Mouse (Mus musculus): ENCODE data around the gene Gpr183.

DNA sequence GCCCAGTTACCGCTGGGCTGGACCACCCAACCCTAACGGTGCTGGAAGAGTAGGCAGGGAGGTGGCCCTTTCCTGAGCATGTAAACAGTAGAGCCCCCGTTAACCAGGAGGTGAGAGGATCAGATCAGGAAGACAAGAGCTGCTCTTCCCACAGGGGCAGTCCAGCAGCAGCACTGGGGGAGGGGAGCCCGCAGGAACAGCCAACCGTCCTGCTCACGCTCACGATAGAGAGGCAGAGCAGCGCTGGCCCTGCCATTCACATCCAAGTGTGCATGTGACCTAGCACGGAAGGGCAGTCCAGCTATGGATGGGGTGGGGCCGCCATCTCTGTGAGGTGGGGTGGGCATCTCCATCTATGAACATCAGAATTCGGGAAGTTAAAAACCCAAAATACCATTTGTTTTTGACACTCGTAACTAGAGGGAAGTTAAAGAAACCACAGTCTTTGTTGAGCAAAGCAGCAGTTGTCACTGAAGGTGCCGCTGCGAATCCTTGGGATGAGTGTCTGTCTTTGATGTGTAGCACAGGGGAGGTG is 48.5 kb upstream of the Gpr183 start:
- no peak for TF ChIP-seq GATA1 (IDR thresholded peaks at IDR 0.05; ENCODE audit: low read length)
- TF ChIP-seq TAL1 (IDR thresholded peaks at IDR 0.05; ENCODE audit: low read length) = no peak

All from erythroblast, embryonic 14.5 days (primary cell).